Mouse (Mus musculus) embryo, embryonic 9.5 days (tissue): ENCODE measurements around the gene Srpr.
A peak's percentile ranks its signal among the peaks of the same experiment; 100 is the strongest.

ENCODE experiments used
- DNase-seq: peaks from one replicate; pipeline ENCODE4 v3.0.0-alpha.2; 2017; ENCODE audit errors: extremely low spot score

Gene Srpr

DNA sequence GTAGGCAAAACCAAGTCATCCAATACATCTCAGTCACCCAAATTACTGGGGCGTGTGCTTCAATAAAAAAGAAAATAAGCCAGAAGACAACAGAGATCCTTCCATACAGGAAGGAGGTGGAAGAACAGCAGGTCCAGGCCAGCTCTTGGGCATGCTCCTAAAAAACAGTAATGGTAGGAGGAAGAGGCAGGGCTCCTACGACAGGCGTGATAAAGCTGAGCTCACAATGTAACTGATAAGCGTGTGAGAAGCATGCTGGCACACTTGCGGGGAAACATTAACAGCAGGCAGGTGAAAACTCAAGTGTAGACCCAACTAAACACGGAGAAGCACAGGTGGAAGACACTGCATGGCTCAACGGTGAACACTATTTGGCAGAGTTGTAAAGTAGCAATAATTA lies 57.4 kb downstream of the Srpr start:
- DNase-seq, result no peak

DNA sequence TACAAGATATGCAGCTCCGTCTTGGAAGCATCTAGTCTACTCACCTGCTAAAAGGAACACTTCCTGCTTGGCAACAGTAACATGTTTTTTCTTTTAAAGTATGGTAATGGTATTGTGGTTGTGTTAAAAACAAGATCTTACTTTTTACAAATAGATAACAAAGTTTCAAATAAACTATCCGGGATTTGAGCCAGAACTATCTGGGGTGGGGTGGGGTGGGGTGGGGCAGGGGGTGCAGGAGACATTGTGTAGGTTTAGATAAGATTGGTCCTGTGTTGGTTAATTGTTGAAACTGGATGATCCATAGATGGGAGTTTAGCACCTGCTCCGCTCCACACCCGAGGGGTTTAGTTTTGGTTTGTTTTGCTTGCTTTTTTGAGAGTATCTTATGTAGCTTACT lies 62.4 kb downstream of the Srpr start:
- DNase-seq, result no peak

DNA sequence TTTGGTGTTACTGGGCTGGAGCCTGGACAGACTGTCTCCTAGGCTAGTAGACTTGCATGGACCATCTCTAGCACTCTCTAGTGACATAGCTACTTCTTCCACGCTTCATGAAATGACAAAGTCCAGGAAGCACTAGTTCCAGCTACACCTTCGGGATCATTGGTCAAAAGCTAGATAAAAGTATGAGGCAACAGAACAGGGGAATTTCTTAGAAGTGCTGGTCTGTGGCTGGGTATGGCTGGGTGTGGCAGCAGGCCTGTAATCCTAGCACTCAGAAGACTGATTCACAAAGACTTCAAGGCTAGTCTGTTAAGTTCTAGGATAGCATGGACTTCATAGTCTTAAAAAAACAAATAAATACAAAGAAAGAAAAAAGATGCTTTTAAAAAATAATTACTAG lies 63.5 kb downstream of the Srpr start:
- no peak for DNase-seq

DNA sequence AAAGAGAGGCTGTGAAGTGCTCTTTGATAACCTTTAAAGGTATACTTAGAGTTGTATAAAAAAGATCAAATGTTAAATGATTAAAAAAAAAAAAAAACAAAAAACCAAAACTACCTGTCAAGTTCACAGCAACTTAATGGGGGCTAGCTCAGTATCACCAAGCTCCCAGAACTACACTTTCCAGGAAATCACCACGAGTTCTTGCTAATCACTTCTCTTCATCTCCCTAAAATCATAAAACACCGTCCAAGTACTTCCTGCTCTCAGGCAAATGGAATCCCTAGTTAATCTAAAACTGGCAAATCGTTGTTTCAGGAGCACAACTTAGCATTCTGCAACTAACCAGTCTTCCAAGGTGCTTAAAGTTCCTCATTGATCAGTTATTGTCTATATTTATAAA lies 64.5 kb downstream of the Srpr start:
- no peak for DNase-seq

DNA sequence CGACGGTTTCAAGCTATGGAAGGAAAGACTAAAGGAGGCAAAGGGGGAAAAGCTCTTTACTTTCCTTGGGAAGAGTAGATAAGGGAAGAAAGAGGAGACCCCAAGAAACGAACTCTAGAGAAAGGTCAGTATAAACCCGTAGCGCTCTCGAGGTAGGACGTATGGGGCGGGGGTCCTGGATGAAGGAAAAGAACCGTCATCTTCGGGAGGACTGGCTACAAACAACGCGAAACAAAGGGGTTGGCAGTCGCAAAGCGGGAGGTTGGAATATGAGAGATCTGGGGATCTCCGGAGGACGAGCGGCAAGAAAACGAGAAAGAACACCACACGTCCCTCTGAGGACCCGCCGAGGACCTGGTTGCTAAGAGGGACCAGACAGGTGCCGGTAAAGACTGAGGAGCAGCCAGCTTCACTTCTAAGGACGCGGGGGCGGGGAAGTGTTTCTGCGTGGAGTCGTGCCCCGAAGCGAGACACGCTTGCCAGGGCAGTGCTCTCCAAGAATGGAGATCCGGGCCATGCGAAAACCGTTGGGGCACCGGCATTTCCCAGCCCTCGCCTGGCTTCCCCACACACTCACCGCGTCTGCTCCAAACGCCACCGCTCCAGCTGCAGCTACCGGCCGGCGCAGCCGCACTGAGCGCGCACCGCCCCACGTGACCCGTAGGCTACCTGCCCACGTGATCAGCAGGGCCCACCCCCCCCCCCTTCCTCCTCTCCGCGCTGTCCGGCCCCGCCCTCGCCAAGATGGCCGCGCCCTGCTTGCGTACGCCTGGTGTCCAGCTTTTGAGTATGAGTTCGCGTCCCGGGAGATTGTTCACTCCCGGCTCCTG lies 67.4 kb downstream of the Srpr start, which contains the start of the genes Fam118b and Rpusd4:
Gene Fam118b, minus strand, starts transcription at position 660 of the 830 bp plus-strand sequence.
Gene Rpusd4, plus strand, starts transcription at position 720 of the 830 bp plus-strand sequence.
- peak; percentile 92 for DNase-seq

DNA sequence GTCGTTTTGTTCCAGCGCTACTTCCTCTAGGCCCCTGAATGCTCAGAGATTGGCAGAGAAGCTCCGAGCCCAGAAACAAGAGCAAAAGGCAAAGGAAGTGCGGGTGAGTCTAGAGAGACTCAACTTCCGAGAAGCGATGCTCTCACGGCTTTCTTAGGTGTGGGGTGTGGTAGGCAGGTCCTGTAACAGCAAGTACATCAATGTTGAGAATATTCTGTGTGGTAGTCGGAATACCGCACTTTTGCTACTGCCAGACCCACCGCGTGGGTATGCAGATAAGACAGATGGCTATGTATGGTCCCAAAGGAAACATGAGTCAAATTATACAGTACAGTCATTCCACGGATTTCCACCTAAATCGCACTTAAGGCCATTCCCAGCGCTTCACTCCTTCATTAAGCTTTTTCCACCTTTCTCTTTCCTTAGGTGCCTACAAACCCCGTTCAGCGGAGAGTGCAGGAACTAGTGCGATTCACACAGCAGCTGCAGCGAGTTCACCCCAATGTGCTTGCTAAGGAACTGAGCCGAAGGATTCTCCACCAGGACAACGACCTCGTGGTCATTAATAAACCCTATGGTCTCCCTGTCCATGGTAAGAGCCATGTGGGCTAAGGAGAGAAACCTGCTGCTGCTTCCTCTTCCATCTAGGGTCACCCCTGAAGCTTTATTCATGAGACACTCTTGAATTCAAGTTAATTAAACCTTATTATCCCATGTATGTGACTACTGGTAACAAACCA lies 68.2 kb downstream of the Srpr start:
- no peak for DNase-seq

DNA sequence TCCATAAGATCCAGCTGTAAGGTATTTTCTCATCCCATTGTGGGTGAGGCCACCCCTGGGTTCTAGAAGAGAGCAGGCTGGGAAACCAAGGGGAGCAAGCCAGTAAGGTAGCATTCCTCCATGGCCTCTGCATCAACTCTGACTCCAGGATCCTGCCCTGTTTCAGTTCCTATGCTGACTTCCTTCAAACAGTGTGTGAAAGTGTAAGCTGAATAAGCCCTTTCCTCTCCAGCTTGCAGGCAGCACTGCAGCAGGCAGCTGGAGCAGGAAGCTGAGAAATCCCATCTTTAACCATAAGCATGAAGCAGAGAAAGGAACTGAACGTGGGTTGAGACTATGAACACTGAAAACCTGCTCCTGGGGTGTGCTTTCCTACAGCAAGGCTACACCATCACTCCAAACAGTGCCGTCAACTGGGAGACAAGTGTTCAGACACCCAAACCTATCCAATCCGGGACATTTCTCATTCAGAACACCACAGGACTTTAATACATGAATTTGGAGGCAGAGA lies 77.9 kb downstream of the Srpr start:
- DNase-seq, result no peak

DNA sequence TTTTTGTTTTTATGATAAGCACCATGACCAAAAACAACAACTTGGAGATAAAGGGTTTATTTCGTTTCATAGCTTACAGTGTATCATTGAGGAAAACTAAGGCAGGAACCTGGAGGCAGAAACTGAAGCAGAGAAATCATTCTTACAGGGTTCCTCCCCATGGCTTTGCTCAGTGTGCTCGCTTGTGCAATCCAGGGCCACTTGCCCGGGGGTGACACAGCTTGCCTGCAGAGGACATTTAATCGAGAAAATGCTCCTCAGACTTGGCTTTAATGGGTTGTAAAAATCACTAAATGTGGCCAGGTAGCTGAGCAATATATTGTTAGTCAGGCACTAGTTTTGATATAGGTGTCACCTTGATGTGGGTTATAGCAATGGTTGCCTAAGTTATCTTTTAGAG lies 78.5 kb downstream of the Srpr start:
- DNase-seq, result no peak

DNA sequence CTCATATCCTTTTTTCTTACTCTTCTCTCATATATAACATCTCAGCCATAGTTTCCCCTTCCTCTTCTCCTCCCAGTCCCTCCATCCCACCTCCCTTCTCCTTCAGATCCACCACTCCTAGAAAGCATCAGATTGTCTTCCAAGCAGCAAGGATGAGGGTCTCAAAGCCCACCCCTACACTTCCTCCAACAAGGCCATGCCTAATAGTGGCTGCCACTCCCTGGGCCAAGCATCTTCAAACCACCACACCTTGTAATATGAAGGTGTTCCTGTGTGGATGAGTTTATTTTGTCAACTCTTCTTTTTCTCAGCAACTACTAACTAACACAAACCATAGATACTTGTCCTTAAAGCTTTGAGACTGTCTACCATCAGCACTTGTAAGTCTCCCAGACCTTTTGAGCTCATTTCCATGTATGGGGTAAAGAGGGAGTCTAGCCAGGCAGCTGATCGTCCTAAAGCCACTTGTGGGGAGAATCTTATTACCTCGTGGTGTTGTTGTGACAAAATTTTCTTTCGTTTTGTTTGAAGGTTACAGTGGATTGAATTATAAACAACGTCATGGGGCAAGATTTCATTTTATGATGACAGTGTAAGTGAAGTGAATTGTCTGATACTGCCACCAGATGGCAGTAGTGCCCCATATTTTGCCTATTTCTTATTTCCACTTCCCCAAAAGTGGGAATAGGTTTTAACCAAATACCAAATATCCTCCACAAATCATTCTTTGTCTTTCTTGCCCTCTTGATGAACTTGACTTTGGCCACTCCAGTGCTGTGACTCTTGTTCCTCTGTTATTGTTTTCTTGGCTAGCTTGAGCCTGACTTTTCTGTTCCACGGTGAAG lies 82.3 kb downstream of the Srpr start:
- DNase-seq, result peak; percentile 69

DNA sequence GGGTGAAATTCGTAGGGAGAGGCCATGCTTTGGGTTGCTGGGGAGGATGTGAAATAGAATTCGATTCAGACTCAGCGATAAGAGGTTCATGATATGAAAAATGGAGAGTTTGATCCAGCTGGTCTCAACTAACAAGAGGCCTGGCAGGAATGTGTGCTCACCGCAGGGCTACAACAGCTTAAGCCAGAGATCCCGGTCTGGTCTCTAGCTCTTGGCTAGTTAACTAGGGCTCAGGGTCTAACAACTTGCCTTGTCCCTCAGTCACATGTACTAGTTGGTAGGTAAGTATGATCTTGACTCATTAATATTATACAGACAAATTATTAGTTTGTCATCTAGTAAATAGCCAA lies 82.9 kb downstream of the Srpr start:
- no peak for DNase-seq

DNA sequence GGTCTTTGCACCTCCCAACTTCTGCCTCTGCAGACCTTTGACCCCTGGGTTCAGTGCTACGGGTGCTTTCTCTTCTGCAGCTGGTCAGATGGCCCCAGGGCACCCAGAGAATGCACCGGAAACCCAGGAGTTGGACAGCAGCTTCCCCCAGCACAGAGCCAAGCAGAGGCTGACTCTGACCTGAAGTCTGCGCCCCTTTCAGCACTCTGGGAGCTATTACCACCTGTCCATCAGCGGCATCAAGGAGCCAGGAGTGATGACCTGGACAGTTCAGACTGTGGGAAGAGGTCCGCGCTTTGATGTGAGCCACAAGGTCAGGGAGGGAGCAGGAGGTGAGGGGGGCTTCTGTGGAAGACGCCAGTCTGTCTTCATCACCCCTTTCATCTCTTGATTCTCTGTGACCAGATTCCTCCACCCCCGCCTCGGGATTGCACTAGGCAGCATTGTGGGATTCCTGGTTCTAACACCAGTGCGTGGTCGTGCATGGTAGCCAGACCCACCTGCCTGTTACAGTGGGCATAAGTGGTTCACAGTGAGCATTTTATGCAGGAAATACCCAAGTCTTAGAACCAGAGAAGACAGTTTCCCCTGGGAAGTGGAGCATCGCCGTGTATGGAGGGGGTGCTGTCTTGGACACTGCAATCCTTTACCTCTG lies 83.6 kb downstream of the Srpr start:
- peak; percentile 71 for DNase-seq

DNA sequence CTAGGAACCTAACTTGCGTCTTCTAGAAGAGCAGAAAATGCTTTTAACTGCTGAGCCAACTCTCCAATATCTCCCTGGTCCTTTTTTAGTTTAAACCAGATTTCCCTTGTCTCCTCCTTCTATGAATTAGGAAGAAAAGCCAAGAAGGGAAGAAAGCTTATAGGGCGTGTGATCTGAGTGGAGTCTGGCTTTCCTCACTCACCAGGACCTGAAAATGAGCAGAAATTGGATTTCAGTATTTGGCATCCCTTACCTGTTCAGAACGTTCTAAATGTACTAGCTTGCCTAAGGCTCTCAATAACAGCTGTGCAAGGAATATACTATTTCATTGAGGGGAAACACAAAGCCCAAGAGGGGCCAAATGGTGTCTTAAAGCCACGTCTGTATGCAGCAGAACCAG lies 84.4 kb downstream of the Srpr start:
- DNase-seq, result no peak

DNA sequence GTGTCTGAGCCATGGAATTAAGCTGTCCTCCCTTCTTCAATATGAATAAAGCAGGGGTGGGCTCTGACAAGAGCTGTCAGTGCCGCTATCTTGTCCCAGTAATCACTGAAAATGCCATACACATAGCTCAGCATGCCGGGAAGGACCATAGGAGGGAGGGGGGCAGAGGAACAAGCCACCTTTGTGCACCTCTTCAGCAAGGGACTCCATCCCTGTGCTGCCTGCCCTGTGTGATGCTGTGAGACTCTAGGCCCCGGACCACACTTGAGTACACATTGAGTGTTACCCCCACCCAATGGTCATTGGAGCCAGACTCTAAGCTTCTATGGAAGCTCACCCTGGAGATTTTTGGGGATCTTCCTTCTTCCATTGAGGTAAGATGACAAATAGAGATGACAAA lies 86.4 kb downstream of the Srpr start:
- no peak for DNase-seq

DNA sequence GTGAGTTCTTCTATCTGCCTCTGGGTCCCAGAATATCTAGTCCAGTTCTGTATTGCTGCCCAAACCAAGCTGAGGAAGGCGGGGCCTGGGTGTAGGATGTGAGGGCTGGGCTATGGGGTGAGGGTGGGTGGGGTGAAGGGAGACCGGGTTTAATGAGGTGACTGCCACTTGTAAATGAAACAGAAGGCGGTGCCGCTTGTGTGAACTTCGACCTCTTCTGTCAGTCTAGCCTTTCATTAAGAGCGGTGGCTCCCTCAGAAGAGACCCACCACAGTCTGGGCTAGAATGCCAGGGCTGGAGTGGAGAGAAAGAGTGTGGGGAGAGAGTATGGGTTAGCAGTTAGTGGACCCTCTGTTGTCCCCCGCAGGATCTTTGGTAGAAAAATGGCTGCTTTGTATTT lies 90.0 kb downstream of the Srpr start:
- DNase-seq, result peak; percentile 64

DNA sequence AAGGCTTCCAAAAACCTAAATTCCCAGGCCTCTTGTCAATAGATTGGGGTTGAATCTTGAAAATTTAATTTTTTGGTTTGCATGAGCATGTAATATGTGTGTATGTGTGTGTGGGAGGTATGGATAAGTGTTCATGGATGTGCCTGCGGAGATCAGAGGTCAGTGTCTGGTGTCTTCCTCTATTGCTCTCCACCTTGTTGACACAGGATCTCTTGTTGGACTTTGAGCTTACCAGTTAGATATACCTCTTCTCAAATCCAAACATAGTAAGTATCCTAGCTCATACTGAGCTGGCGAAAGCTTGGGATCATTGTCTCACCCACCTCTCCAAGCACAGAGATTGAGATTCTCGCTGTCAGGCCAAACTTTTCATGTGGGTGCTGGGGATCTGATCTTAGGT lies 90.4 kb downstream of the Srpr start:
- DNase-seq, result no peak

DNA sequence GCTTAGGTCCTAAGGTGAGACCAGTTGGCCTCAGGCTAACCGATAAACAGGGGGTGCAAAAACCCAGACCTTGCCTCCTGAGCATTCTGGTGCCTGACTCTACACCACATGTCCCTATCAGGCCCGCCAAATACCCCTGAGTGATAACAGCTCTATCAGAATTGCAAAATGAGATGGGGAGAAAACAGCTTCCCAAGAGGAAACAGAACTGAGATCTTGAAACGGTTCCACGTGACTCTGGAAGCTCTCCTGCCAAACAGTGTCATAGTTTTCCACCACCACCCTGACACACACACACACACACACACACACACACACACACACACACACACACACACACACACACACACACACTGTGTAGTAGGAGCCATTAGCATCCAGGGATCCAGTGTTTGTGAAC lies 90.9 kb downstream of the Srpr start:
- DNase-seq, result no peak

DNA sequence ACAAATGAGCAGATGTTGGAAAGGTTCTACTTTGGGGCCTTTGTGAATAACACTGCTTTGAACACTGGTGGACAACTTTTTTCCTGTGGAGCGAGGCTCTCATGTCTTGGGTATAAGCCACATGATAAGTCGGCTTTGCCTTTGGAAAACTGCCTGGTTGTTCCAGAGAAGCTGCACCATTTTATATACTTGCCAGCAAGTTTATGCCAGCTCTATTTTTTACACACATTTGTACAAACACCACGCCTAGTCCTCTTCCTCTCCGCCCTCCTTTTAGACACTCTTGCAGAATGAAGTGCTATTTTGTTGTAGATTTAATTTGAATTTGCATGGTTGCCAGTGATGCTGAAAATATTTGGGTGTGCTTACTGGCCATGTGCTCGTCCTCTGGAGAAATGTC lies 93.5 kb downstream of the Srpr start:
- no peak for DNase-seq
